Mouse (Mus musculus) right cerebral cortex, postnatal 25 days (tissue): ENCODE data around the gene Zfp668.
"Not testable (repeated sequence)": the region's sequence is repeated elsewhere in the genome, so short reads cannot be mapped to it uniquely, and the experiment has no call there.

ENCODE experiments used
- DNase-seq: peaks from one replicate; pipeline ENCODE4 v3.0.0; 2022

Gene Zfp668

DNA sequence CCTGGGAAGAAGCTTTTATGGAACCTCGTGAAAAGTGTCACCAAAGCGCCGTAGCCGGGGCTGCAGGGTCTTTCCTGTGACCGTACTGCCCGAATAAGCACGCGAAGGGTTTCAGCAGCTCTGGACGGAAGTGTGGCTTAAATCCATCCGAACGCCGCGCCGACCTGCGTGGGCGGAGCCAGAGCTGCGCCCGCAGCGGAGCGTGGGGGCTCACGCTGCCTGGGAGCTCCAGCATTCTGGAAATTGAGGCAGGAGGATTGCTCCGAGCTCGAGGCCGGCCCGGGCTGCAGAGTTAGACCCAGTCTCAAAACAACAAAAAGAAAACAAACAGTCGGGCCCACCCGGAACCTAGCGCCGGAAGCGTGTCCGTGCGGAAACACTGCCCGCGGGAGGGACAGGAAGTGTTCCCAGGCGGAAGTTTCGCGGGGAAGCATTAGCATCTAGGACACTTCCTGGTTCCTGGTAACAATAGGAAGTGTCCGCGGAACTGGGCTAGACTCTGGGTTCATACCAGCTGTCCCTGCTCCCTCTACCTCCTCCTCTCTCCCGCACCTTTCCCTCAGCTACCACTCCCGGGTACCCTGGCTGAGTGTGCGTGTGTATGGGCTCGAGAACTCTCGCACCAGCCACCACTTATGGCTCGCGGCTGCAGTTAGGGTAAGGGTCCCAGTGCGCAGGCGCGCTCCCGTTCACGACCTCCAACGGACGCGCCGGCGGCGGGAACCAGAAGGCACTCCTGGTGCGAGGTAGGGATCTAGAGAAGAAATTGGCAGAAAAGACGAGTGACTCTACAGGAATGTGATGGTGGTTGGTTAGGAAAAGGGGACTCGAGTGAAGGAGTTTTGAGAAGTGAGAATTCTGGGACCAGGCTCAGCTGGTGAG is at the start of gene Zfp668:
Gene Zfp668 (minus strand): TSS at position 362 of the 882 bp plus-strand sequence.
- DNase-seq, result peak; percentile 89

DNA sequence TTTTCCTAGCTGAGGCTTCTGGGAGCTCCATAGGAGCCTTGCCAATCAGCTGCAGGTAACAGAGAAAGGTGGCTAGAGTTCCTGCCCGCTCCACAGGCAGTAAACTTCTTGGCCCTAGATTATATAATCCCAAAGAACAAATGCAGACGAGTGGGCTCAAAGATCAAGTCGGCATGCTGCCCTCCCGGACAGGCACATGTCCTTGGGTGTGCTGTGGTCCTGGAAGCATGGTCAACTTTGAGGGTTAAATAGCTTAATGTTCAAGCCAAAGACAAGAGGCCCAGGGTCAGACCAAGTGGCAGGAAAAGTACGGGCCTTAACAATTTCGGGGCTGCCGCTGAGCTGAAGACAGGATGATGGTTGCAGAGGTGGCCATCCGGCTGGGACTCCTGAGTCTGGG is 49.4 kb upstream of the Zfp668 start:
- DNase-seq, result no peak

DNA sequence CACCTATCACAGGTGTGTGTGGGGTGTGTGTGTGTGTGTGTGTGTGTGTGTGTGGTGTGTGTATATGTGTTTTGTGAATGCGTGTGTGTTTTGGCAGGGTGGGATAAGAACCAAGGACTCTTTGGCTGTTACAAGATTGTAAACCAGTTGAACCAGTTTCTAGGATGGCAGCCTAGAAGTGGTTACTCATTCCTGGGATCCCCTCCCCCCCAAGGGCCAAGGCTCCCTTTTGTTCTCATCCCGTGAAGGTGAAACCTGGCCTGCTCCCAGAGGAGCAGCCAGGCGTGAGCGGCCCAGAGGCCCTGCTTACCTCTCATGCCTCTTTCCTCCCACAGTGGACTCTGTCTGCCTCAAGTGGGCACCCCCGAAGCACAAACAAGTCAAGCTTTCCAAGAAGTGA is 48.6 kb upstream of the Zfp668 start:
- DNase-seq, result no peak

DNA sequence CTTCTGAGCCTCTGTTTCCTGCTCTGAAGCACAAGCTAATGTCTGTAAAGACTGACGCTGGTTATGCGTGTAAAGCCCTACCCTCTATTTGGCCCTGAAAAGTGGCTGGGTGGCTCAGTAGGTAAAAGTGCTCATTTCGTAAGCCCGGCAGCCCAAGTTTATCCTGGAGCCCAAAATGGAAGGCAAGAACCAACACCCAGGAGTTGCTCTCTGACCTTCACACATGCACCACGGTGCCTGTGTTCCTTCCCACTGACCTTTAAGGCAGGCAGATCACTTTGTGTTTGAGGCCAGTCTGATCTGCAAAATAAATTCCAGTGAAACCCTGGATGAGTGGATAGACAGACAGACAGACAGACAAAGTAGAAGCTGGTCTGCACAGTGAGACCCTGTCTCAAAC is 47.1 kb upstream of the Zfp668 start:
- DNase-seq, result no peak

DNA sequence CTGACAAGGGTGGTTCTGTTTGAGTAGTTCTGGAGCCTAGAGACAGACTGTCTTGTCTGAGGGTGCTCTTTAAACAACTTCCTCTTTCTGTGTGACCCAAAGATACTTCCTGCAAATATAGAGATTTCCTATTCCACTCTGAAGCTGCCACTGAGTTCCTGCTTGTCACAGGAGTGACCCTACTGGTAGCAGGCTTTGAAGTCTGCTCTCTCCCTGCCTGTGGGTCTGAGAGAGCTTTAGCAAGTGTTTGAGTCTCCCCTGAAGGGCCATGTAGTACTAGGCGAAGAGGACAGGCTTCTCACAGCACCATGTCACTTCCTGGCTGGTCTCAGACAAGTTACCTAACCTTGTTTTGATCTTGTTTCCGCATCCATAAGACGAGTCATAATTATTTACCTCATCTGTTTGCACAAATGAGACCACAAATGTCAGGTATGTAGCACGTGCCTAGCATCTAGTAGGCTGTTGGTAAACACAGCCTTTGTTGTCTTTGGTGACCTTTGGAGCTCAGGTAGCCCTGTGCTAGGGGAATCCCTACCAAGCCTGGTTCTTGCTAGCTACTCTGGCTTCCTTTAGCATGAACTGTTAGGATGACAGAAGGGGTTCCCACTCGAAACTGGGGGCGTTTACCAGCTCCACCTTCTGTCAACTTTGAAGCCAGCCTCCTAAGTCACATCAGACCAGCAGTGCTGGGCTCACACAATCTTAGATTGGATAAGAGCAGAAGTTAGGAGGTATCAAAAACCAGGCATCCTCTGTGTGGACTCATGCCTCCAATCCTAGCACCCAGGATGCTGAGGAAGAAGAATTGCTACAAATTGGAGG is 46.0 kb upstream of the Zfp668 start:
- DNase-seq, result no peak

DNA sequence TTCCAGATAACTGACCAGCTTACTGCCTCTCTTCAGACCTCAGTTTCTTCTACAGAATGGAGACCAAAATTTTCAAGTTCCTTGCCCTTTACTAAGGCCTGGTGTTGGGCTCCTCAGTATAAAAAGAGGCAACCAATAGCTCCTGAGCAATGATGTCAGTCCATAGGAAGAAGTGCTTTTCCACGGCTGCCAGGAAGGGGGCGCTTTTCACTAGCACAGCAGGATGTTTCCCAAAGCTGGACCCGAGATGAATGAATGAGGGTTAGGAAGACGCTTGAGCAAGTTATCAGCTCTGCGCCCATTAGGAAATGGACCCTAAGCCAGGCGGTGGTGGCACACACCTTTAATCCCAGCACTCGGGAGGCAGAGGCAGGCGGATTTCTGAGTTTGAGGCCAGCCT is 44.9 kb upstream of the Zfp668 start:
- DNase-seq, result no peak

DNA sequence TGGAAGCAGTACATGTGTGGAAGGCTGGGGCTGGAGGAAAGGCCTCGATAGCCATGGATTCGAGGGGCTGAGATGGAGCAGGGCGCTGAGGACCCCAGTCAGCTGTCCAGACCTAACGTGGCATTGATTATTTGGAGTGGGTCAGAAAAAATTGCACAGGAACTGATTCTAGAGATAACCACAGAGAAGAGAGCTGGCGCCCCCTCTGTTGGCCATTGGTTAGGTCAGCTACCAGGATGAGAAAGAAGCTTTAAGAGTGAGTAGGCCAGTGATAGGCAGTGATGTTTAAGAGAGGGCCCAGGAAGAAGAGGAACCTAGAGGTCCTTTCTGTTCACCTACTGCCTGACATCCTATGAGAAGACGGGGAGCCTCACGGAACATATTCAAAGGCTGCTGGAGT is 42.7 kb upstream of the Zfp668 start:
- DNase-seq, result no peak

DNA sequence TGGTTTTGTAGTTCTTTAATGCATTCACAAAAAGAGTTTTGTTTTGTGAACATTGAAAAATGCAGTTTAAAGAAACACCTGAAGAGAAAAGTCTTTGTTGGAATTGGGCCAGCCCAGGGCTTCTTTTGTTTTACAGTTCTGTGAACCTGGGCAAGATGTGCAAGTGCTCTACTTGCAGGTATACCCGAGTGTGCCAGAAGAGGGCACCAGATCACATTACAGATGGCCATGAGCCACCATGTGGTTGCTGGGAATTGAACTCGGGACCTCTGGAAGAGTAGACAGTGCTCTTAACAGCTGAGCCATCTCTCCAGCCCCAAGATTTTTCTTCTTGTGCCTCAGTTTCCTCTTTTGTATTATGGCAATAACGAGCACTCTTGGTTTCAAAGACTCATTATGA is 41.6 kb upstream of the Zfp668 start:
- no peak for DNase-seq

DNA sequence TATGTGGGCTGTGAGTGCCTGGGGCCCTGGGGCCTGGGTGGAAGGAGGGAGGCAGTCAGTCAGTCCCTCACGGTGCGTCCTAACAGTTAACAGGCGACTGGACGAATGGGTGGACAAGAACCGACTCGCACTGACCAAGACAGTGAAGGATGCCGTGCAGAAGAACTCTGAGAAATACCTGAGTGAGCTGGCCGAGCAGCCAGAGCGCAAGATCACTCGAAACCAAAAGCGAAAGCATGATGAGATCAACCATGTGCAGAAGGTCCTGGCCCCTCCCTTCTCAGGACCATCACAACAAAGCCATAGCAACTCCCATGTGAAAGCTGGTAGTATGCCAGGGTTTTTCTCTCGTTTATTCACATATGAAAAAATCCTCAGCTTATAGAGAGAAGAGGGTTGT is 38.7 kb upstream of the Zfp668 start:
- DNase-seq, result no peak

DNA sequence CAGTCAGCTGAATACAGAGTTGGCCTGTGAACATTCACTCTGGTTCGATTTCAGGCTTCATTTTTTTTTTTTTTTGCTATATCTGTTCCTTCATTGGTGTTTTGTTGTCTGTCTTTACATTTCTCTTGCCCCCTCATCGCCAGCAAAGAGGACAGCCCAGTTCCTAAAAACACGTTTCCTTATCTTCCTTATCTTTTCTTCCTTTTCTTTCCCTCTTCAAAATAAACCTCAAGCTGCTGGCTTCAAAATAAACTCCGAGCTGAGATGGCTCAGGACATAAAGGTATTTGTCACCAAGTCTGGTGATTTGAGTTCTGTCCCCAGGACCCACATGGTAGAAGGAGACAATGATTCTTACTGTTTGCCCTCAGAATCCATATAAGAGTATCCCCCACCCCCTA is 36.3 kb upstream of the Zfp668 start:
- no peak for DNase-seq

DNA sequence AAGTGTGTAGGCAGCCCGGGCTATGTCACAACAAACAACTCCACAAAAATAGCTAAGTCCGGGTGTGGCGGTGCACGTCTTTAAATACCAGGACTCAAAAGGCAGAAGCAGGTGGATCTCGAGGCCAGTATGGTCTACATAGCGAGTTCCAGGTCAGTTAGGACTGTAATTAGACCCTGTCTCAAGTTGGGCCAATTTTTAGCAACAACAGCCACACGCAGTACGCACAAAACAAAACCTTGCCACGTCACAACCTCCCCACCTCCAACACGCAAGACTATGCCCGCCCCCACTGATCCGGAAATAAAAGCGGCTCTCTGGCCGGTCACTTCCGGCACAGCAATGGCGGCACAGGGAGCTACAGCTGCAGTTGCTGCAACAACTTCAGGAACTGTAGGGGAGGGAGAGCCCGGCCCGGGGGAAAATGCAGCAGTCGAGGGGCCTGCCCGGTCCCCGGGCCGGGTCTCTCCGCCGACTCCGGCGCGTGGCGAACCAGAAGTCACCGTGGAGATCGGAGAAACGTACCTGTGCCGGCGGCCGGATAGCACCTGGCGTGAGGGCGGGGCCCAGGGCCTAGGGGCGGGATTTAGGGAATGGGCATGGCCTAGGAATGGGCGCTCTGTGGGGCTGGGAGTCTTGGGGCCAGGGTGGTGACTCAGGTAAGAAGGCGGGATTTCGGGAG is 35.7 kb upstream of the Zfp668 start, which contains the start of gene Kat8:
Gene Kat8 (plus strand): TSS at position 327 of the 682 bp plus-strand sequence.
- peak; percentile 89 for DNase-seq

DNA sequence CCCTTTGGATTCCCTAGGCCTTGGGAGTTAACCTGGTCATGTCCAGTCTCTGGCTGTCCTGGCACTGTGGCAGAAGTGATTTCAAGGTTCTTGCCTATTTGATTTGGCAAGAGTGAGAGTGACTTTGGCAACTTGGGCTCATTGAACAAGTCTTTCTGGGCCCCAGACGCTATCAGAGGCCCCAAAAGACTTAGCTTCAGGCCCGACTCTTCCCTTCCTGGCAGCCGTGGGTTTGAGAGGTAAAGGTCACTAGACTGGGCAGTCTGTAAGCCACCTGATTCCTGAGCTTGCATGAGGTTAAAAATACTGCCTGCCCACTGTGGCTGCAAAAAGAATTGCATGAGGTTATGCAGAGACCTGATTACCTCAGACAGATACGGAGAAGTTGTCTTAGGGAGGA is 32.0 kb upstream of the Zfp668 start:
- no peak for DNase-seq

DNA sequence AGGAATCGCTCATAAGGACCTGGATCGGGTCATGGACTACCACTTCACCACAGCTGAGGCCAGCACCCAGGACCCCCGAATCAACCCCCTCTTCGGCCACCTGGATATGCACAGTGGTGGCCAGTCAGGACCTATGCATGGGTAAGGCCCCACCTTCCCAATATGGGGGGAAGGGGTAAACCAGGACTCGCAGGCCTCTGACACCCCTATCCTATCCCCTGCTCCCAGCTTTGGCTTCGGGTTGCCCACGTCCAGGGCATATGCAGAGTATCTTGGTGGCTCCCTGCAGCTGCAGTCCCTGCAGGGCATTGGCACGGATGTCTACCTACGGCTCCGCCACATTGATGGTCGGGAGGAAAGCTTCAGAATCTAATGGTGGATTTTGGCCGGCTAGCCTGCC is 31.3 kb upstream of the Zfp668 start:
- no peak for DNase-seq

DNA sequence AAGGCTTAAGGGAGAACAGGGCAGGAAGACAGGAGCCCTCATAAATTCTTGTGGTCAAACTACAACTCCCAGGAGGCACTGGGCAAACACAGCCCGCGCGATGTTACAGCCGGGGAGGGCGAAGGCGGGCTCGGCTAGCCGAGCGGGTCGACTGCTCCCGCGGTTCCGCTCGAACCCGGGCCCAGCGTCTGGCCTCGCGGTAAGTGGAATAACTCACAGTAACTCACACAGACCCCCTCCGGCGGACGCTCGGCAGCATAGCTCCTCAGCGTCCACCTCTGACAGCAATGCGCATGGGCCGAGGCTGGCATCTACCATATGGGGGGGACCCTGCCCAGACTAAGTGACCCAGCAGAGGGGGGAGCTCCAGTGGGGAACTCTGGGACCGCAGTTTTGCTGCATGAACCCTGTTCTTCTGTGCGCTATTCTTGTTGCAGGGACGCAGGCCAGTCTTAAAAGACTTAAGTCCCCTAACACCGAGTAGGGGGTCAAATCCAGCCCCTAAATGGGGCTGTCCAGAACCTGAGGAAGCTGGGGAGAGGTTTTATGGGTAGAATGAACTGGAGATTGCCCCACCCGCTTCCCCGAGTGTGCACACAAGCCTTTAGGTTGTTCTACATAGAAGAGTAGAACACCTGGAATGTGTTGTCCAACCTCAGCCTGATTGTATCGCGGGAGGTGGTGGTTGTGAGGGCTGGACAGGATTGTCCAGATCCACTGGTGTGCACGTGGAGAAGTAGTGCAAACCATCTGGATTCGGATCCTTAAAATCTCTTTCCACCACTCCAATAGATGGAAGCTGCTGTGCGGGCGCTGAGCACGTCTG is 27.6 kb upstream of the Zfp668 start, which contains the start of gene Bckdk:
Gene Bckdk (plus strand): TSS at position 112 of the 826 bp plus-strand sequence.
- peak; percentile 84 for DNase-seq

DNA sequence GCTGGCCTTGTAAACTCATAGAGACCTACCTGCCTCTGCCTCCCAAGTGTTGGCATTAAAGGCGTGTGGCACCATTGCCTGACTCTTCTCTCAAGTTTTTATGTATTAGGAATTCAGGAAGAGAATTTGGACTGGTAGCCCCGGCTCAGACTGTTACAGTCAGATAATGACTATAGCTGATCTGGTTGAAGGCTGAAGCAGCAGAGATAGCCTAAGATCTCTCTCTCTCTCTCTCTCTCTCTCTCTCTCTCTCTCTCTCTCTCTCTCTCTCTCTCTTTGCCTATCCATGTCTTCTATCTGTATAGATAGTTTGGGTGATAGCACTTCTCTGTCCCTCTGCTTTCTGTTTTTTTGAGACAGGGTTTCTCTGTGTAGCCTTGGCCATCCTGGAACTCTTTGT is 25.1 kb upstream of the Zfp668 start:
- DNase-seq, result no peak

DNA sequence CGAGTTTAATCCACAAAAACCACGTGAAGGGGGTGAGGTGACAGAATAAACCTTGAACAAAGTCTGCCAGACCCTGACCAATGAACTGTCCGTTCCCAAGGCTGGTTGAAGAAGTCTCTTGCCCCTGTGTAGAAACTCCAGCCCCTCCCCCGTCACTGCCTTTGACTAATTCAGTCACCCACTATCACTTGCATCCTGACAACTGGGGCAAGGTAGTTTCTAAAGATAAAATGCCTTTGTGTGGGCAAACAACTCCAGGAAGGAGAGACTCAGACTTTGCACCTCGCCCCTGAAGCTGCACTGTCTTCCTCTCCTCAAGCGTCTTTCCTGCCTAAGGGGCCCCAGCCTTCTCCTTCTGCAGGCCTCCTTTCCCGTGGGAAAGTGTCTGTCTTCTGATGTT is 23.4 kb upstream of the Zfp668 start:
- no peak for DNase-seq

DNA sequence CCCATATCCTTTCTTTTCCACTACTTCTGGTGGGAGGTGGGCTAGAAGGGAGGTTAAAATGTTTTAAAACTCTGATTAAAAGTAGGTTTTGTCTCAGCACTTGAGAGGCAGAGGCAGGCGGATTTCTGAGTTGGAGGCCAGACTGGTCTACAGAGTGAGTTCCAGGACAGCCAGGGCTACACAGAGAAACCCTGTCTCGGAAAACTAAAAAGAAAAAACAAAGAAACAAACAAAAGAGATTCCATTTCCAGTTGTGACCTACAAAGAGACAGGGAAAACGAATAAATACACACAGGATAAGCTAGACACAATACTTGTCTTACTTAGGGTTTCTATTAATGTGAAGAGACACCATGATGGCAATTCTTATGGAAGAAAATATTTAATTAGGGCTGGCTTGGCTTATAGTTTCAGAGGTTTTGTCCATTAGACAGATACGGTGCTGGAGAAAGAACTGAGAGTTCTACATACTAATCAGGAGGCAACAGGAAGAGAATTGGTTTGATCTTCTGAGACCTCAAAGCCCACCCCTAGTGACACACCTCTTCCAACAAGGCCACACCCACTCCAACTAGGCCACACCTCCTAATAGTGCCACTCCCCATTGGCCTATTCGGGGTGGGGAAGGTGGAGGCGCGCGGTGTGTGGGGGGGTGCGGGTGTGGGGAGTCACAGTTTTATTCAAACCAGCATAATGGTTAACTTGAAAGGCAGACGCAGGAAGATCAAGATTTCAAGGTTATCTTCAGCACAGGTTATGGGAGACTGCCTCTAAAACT is 21.7 kb upstream of the Zfp668 start:
- no peak for DNase-seq

DNA sequence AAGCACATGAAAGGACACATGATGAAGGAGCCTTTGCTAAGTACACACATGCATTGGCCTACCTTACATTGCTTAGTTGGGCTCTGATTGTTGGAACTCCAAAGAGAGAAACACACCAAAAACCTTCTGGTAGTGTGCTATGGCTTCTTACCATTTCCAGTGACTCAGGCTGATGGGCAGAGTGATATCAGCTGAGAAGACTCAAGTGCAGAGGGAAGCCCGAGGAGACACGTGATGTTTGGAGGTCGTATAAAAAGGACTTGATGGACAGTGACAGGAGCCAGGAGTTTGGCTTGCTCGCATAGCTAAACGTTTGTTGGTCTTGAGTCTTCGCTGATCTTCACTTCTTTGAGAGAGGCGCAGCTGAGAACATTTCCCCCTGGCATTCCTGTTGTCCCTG is 20.9 kb upstream of the Zfp668 start:
- DNase-seq, result no peak

DNA sequence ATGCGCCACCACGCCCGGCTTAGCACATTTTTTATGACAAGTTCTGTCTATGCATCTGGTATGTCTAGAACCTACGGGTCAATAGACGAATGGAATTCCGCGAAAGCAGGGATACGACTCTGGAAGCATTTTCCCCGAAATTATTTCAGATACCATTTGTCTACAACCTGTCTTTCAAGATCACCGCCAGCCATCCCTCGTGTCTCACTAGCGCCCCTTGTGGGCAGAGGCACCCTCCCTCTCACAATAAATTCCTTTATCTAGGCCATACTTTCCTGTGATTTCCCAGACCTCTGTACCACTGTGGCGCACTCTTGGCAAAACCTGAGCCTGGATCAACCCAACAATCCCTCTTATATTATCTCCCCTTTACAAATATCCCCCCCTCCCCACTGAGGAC is 19.8 kb upstream of the Zfp668 start:
- peak; percentile 28 for DNase-seq

DNA sequence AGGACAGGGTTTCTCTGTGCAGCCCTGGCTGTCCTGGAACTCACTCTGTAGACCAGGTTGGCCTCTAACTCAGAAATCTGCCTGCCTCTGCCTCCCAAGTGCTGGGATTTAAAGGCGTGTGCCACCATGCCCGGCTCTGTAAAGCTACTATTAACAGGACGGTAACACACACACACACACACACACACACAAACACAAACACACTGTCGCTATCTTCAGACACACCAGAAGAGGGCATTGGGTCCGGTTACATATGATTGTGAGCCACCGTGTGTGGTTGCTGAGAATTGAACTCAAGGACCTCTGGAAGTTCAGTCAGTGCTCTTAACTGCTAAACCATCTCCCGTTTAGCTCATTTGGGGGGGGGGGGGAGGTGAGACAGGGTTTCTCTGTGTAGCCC is 19.3 kb upstream of the Zfp668 start:
- not testable (repeated sequence) for DNase-seq

DNA sequence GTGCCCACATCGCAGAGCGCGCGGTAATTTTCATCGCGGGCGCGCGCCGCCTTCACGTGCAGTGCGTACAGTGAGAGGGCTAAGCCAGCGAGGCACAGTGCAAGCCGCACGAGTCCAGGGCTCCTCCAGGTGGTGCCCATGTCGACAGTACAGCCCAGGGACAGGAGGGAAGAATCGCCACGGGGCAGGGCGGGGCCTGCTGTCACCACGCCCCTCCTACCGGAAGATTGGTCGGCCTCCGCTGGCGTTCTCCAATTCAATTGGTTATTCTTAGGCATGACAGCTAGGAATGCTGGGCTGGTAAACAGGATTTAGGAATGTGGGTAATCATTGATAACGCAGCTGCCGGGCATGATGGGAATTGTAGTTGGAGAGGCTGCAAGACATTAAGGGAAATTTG is 18.8 kb upstream of the Zfp668 start, which contains the start of the genes Gm21974 and Vkorc1:
Gene Gm21974 (minus strand): TSS at position 13 of the 400 bp plus-strand sequence.
Gene Vkorc1 (minus strand): TSS at position 176 of the 400 bp plus-strand sequence.
- peak; percentile 94 for DNase-seq
